Mouse (Mus musculus) spleen, adult 2 months (tissue): ENCODE data around the gene Mettl27. TPM values are rescaled to one million over a fixed set of nuclear protein-coding genes. Genes with fewer than 3 reads are reported as not detected.

Experiments
- DNase-seq, 2 experiments: peaks; one replicate each; pipeline versions ENCODE4 v3.0.0 to v3.0.0-alpha.2; 2012 to 2021; ENCODE audit warnings: low spot score in 2 of 2, low read depth in 1 of 2
- H3K27ac ChIP-seq: fragments of 200-500 bp; 2 replicates; pipeline ENCODE4 v1.5.1; 2012; ENCODE audit warnings: low read length, inconsistent platforms; ENCODE audit not compliant: insufficient read depth
- H3K27me3 ChIP-seq: fragments of 200-500 bp; 2 replicates; pipeline ENCODE4 v1.6.1; 2012; ENCODE audit warnings: mild to moderate bottlenecking, moderate library complexity, low read length, inconsistent platforms; ENCODE audit not compliant: control insufficient read depth, insufficient read depth
- H3K36me3 ChIP-seq: fragments of 200-500 bp; 2 replicates; pipeline ENCODE4 v1.6.1; 2012; ENCODE audit warnings: mild to moderate bottlenecking, low read length, inconsistent platforms; ENCODE audit not compliant: control insufficient read depth, insufficient read depth
- H3K4me1 ChIP-seq: fragments of 200-500 bp; 2 replicates; pipeline ENCODE4 v1.6.1; 2011; ENCODE audit warnings: inconsistent platforms; ENCODE audit not compliant: control insufficient read depth, insufficient read depth, insufficient read length
- H3K4me3 ChIP-seq: fragments of 200-500 bp; 2 replicates; pipeline ENCODE4 v1.5.1; 2011; ENCODE audit warnings: mild to moderate bottlenecking, inconsistent platforms; ENCODE audit not compliant: insufficient read depth, insufficient read length; ENCODE audit errors: extremely low read depth
- CTCF ChIP-seq: fragments of 200-500 bp; IDR thresholded peaks from 2 replicates; pipeline ENCODE4 v1.5.1; 2011; ENCODE audit warnings: mild to moderate bottlenecking, inconsistent platforms; ENCODE audit not compliant: insufficient read depth, insufficient read length, insufficient replicate concordance; ENCODE audit errors: extremely low read depth
- POLR2A ChIP-seq: fragments of 200-500 bp; IDR thresholded peaks from 2 replicates; pipeline ENCODE4 v1.6.1; 2011; ENCODE audit warnings: low read depth, low read length, inconsistent platforms
- WGBS: fragments of 180-500 bp; shearing (Covaris S2); methylation state at CpG from one replicate; pipeline ENCODE4 v1.1.7; 2018; 5-methylcytosine and 5-hydroxymethylcytosine counted together
- polyA plus RNA-seq: library from polyadenylated mRNA; depleted of rRNA; stranded (reverse); fragments of >200 nt; gene quantifications from 2 replicates; pipeline ENCODE4 v1.2.3, GENCODE M21; 2012

The Mettl27 gene
- polyA plus RNA-seq, 1 experiment, result 9.8 TPM

GRCm38 (mm10) chr5:134944179-134944578 lies 12.0 kb downstream of the Mettl27 start:
- H3K36me3 ChIP-seq, result no peaks in the 10 kb centered on the region
- H3K27me3 ChIP-seq, result no peaks in the 10 kb centered on the region
- H3K27ac ChIP-seq, result no peak overlapping the region
- no peak overlapping the region for H3K4me3 ChIP-seq
- WGBS, result 68% methylated on average over 5 of the region's 5 CpGs
- no peak for DNase-seq
- H3K4me1 ChIP-seq, result no peaks in the 10 kb centered on the region; the same call in 1 of the 2 replicates
- TF ChIP-seq POLR2A, result no peak
- no peak for TF ChIP-seq CTCF

GRCm38 (mm10) chr5:134945266-134945959 lies 13.2 kb downstream of the Mettl27 start:
- no peak overlapping the region for H3K27ac ChIP-seq
- no peaks in the 10 kb centered on the region; the same call in 1 of the 2 replicates for H3K4me1 ChIP-seq

GRCm38 (mm10) chr5:134946063-134946856 lies 14.1 kb downstream of the Mettl27 start:
- no peak overlapping the region for H3K27ac ChIP-seq

More at GRCm38 (mm10) chr5:134945266-134945959, 13.2 kb downstream of the Mettl27 start:
- TF ChIP-seq POLR2A (no peak), CTCF (no peak)
- DNase-seq, result no peak
- 76% methylated on average over 19 of the region's 19 CpGs for WGBS
- no peaks in the 10 kb centered on the region for H3K36me3 ChIP-seq
- H3K4me3 ChIP-seq, result no peak overlapping the region
- no peaks in the 10 kb centered on the region for H3K27me3 ChIP-seq

GRCm38 (mm10) chr5:134946857-134947255 lies 14.7 kb downstream of the Mettl27 start, which contains the start of gene Cldn4:
Gene Cldn4 (minus strand): TSS chr5:134946934.
- H3K4me1 ChIP-seq, result peaks cover 4% of the 10 kb centered on the region; the same call in 1 of the 2 replicates
- no peak for DNase-seq
- TF ChIP-seq POLR2A (no peak), CTCF (no peak)
- H3K27me3 ChIP-seq, result no peaks in the 10 kb centered on the region
- H3K4me3 ChIP-seq, result no peak within 1 kb of the TSS
- H3K36me3 ChIP-seq, result no peaks in the 10 kb centered on the region
- WGBS, result 32% methylated on average over 11 of the region's 11 CpGs
- no peak within 1 kb of the TSS for H3K27ac ChIP-seq

More at GRCm38 (mm10) chr5:134946063-134946856, 14.1 kb downstream of the Mettl27 start:
- Histone ChIP-seq H3K4me1 (peaks cover under 1% of the 10 kb centered on the region; the same call in 1 of the 2 replicates), H3K4me3 (no peak overlapping the region), H3K27me3 (no peaks in the 10 kb centered on the region), H3K36me3 (no peaks in the 10 kb centered on the region)
- no peak for TF ChIP-seq POLR2A
- TF ChIP-seq CTCF, result no peak
- DNase-seq, result no peak
- WGBS, result 79% methylated on average over 43 of the region's 43 CpGs

- no peak for TF ChIP-seq CTCF
- TF ChIP-seq POLR2A, result no peak
- H3K36me3 ChIP-seq, result no peaks in the 10 kb centered on the region
- H3K4me3 ChIP-seq, result no peak overlapping the region
- no peak overlapping the region for H3K27ac ChIP-seq
- no peaks in the 10 kb centered on the region for H3K27me3 ChIP-seq
- 43% methylated on average over 5 of the region's 5 CpGs for WGBS
- peaks cover 4% of the 10 kb centered on the region; the same call in 1 of the 2 replicates for H3K4me1 ChIP-seq
- DNase-seq, result no peak
Measured at GRCm38 (mm10) chr5:134947420-134948084, 15.4 kb downstream of the Mettl27 start.

- 66% methylated on average over 4 of the region's 4 CpGs for WGBS
- Histone ChIP-seq H3K4me3 (no peak overlapping the region), H3K27me3 (no peaks in the 10 kb centered on the region), H3K36me3 (no peaks in the 10 kb centered on the region), H3K27ac (no peak overlapping the region), H3K4me1 (peaks cover 4% of the 10 kb centered on the region; the same call in 1 of the 2 replicates)
- TF ChIP-seq CTCF (no peak), POLR2A (no peak)
- no peak for DNase-seq
Measured at GRCm38 (mm10) chr5:134948085-134948439, 15.9 kb downstream of the Mettl27 start.
